Mouse (Mus musculus): Measurements from ENCODE around the gene Mrto4.
A peak's percentile ranks its signal among the peaks of the same experiment; 100 is the strongest.
"Not testable (repeated sequence)": the region's sequence is repeated elsewhere in the genome, so short reads cannot be mapped to it uniquely, and the experiment has no call there.

Gene Mrto4

DNA sequence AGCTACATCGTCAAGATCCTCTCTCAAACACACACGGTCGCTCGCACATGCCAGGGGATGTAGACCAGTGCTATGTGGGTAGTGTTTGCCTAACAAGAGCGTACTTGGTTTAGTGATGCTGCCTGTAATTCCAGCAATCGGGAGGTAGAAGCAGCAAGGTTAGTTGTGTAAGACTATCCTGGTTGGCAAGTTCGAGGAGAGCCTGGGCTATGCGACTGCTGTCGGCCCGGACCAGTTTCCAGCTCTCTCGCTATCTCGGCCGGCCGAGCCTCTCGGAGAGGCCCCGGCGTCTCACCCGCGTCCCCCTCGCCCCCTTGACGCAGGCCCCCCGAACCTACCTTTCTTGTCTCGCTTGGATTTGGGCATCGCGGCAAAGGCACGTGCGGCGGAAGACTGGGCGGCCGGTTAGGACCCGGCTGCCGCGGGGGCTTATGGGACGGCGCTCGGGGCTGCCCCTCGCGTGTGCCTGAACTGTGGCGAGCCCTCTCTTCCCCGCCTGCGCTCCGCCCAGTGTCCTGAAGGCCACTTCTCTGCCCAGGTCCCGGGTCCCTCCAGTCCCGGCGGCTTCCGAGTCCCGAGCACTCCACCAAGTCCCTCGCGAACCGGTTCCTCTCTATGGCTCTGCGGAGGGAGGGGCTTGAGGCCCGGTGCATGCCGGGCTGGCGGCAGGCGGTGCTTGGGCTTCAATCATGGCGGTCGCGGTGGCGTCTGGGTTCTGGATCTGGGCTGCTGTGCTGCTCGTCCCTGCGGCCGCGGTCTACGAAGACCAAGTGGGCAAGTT, at the start of gene Mrto4, which contains the start of the genes Emc1 and Ubr4:
Gene Mrto4, minus strand, starts transcription at position 646 of the 781 bp plus-strand sequence.
Gene Emc1, plus strand, starts transcription at position 657 of the 781 bp plus-strand sequence.
Gene Ubr4, plus strand, starts transcription at position 679 of the 781 bp plus-strand sequence.
- peak; percentile 79 for DNase-seq

GRCm38 (mm10) chr4:139400487-139400886, 48.1 kb upstream of the Mrto4 start:
- no peak for DNase-seq

DNA sequence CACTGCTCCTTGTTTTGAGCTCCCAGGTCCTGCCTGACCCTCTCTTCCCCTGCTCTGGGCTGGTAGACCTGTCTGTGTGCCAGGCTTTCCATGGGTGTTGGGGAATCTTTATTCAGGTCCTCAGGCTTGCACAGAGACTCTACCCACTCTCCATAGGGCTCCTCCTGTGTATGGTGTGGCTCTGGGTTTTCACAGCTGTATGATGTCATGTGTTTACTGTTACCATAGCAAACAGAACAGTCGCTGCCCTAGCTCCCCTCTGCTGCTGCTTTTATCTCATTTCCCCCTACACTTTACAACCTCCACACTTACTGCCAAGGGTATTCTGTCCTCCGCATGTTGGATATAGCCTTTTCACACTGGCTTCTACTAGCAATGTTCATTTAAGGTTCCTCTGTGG, 43.1 kb upstream of the Mrto4 start:
- DNase-seq: no peak

DNA sequence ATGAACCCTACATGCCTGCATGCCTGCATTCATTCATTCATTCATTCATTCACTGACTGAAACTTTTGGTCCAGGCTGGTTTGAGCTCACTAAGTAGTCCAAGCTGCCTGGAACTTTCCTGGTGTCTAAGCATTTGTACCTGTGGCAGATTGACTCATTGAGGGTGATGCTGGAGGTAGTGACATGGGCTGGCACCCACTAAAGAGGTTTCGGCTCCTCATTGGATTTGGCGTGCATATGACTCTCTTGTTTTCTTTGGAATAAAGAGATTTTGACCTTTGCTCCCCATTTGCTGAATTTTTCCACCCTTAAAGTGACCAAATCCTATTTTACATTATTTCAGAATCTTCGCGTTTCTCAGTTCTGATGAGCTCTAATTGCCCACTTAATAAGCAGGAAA, 37.2 kb upstream of the Mrto4 start:
- no peak for DNase-seq

GRCm38 (mm10) chr4:139386869-139387319, 34.5 kb upstream of the Mrto4 start:
- no peak for DNase-seq

DNA sequence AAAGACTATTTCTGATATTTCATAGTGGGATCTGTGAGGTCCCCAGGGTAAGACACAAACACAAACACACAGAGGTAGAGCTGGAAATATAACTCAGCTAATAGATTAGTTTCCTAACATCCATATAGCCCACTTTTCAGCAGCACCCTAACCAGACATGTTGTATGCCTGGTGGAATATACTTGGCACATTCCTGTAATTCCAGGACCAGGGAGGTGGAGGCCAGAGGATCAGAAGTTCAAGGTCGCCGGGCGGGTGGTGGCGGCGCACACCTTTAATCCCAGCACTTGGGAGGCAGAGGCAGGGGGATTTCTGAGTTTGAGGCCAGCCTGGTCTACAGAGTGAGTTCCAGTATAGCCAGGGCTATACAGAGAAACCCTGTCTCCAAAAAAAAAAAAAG, 33.5 kb upstream of the Mrto4 start:
- DNase-seq: not testable (repeated sequence)

- no peak for DNase-seq
These were observed 29.9 kb upstream of the Mrto4 start for GRCm38 (mm10) chr4:139382231-139382630.

DNA sequence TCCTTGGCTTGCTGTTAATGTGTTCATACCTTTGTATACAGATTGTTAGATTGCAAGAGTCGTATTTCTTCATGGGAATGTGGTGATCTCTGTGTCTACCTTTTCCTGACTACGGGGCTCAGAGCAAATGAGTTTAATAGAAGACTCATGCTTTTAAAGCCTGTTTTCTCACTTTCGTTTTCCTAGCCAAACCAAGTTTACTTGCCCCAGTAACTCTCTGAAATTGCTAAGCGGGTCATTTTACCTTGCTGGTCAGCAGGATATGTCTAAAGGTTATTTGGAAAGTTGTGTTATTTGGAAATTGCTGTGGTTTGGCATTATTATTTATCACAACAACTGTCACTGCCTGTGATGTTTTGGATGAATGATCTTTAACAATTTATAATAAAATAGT, 29.1 kb upstream of the Mrto4 start:
- DNase-seq: no peak

DNA sequence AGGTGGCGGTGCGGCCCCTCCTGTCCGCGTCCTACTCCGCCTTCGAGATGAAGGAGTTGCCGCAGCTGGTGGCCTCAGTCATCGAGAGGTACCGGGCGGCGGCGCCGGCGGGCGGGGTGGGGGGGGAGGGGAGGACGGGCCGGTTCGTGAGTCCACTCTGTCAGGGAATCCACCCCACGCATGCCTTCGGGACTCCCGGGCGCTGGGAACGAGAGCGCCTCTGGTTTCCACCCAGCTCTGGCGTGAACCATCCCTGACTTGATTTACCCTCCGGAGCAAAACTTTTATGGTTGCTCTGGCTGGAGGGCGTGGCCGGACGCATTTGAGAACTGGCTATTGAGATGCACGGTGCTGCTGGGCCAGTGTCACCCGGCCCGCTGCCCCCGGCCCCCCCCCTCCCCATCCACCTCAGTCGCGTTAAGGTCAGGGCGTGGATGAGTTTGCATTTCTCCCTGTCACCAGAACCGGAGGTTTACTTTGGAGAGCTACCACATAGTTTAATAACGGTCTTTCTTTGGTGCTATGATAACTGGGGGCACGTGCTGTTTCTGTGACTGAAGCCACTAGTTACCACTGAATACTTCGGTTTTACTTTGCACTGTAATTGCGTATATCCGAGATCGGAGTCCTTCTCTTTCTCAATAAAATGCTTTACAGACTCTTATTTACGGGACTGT, 28.5 kb upstream of the Mrto4 start:
- DNase-seq: no peak

DNA sequence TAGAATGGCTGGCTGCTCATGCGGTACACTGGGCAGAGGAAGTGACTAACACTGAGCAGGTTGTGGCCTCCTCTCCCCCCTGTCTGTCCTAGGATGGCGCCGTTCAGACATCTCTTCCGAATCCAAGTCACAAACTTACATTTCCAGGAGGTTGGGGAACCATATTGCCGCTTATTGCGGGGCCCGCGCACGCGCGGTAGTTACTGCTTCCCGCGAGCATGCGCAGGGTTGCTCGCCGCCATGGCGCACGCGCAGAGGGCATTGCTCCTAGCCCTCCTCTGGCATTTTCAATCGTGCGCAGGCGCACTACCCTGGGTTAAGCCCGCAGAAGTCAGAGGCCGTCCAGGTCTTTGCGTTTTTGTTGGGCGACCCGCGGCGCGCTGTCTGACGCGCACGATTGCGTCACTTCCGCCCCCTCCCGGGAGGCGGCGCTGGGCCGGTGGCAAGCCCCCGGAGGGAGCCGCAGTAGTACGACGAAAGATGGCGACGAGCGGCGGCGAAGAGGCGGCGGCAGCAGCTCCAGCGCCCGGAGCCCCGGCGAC, 27.9 kb upstream of the Mrto4 start:
- DNase-seq: peak; percentile 100

- peak; percentile 20 for DNase-seq
These were observed 27.3 kb upstream of the Mrto4 start for GRCm38 (mm10) chr4:139379719-139380118.

DNA sequence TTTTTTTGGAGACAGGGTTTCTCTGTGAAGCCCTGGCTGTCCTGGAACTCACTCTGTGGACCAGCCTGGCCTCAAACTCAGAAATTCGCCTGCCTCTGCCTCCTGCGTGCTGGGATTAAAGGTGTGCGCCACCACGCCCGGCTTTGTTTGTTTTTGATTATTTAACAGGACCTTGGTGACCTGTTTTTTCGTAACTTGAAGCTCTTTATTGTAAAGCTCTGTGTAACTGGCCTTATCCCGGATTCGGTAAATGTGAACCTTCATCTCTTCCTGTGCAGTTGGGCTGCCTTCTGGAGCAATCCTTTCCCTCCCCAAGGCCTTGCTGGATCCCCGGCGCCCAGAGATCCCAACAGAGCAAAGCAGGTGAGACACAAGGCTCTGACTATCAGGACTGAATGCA, 21.2 kb upstream of the Mrto4 start:
- DNase-seq: no peak

DNA sequence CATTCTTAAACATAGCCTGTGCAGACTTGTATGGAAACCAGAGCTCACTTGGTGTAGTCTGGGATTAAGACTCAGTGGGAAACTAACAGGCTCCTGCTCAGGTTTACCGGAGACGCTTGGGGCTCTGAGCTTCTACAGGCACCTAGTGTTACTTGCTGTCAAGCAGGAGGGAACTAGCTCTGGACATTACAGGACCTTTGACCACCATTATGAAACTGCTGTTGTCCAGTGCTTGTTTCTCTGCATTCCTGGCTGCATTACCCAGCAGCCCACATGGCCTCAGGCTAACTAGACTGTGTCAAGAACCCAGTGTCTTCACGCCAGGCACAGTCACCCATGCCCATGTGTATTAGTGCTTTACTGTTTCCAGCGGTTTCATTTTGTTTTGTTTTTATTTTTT, 20.8 kb upstream of the Mrto4 start:
- no peak for DNase-seq

DNA sequence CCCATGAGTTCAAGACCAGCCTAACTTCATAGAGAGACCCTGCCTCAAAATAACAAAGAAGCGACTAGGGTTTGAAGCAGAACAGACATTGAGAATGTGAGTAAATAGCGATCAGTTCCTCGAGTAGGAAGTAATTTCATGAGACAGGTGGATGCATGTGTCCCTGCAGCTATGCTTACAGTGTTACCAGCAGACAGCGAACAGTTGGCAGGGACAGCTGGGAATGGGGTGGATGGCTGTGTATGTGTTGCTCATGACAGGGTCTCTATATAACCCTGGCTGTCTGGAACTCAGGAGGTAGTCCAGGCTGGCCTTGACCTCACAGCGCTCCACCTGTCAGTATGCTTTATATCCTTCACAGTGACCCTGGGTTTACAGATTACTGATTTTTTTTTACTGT, 15.7 kb upstream of the Mrto4 start:
- no peak for DNase-seq

- DNase-seq: no peak
These were observed 15.0 kb upstream of the Mrto4 start for GRCm38 (mm10) chr4:139367336-139367735.

DNA sequence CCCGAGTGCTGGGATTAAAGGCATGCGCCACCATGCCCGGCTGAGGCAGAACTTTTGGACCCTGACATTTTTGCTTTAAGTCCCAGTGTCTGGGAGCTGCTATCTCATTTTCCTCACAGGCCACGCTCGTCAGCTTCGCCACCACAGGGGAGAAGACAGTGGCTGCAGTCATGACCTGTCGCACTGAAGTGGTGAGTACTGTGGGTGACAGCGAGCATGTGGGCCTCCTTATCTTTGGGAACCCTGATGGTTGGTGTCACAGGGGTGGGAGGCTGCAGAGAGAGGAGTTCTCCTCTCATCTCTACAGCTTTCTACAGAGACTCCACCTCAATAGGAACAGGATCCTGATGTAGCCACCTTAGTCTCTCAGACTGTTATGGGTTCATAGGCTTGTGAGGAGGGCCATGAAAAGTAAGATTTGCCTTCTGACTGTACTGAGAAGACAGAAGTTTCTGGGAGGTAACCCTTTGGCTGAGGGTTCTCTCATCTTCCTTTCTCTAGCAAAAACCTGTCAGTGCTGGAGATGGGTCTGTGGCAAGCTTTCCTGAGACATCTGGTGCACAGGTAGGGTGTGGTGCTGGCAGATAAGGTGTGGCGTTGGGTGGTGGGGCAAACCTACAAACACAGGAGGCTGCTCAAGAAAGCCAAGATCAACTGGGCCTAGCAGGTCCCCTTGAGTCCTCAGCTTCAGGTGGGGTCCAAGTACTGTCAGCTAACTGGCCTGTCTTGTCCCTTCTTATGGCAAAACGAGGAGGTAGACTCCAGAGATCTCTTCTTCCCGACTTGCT, 8.6 kb upstream of the Mrto4 start:
- DNase-seq: no peak

DNA sequence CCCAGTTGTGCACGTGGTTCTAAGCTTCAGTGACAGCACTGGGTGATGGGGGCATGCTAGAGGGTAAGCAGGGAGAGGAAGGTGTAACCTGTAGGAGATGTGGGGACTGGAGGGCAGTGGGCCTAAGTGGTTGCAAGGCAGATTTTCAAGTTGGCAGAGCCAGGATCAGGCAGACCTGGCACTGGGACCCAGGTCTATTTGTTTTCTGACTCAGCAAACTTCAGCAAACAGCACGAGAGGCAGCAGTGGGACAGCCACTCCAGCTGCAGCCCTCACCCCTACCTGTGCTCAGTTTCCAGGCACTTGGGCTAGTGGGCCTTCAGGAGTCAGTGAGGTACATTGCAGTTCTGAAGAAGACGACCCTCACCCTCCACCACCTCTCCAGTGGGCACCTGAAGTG, 4.8 kb upstream of the Mrto4 start:
- no peak for DNase-seq

GRCm38 (mm10) chr4:139352832-139353231, 456 bp upstream of the Mrto4 start:
- DNase-seq: no peak

- DNase-seq: no peak
These were observed 6.9 kb downstream of the Mrto4 start for GRCm38 (mm10) chr4:139345416-139346019.

GRCm38 (mm10) chr4:139343718-139344117, 8.7 kb downstream of the Mrto4 start:
- no peak for DNase-seq

GRCm38 (mm10) chr4:139341556-139342233, 10.7 kb downstream of the Mrto4 start:
- DNase-seq: no peak

DNA sequence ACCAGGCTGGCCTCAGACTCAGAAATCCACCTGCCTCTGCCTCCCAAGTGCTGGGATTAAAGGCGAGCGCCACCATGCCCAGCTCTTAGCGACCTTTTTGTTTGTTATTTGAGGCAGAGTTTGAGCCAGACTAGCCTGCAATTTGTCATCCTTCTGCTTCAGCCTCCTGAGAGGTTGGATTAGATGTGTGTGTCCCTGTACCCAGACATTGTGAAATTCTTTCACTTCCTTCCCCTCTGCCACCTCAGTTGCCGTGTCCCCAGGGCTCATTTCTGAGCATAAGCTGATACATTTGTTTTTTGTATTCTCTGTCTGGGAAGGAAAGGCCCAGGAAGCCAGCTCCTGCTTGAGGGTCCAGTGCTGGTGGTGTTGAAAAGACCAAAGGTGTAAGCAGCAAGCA, 11.5 kb downstream of the Mrto4 start:
- DNase-seq: no peak
